Mouse (Mus musculus) megakaryocyte, adult 5-6 weeks (primary cell): ENCODE data around the gene Tyw3. TPM values are rescaled to one million over a fixed set of nuclear protein-coding genes. Genes with fewer than 3 reads are reported as not detected.

Experiments used
- ATAC-seq: 2 replicates; pipeline ENCODE4 v1.8.0; 2016; ENCODE audit warnings: mild to moderate bottlenecking, inconsistent platforms; ENCODE audit not compliant: poor library complexity, severe bottlenecking
- total RNA-seq, 2 experiments: library from RNA; stranded (forward) in 1 of 2; stranded (reverse) in 1 of 2; fragments of 153-499, 151-499 nt in 1 of 2; fragments of 221-1000, 200-1000 nt in 1 of 2; gene quantifications; 2 replicates each; pipeline versions ENCODE4 v1.2.3 to v1.2.4; 2015 to 2017

Tyw3 gene
- total RNA-seq, 2 experiments from 2014 or later, result 1.9 to 2.2 TPM

GRCm38 (mm10) chr3:154570029-154570575 is 26.8 kb downstream of the Tyw3 start:
- no peak for ATAC-seq

- no peak for ATAC-seq
Observed at GRCm38 (mm10) chr3:154565437-154565836, 31.5 kb downstream of the Tyw3 start.

GRCm38 (mm10) chr3:154562192-154562591 is 34.7 kb downstream of the Tyw3 start:
- ATAC-seq, result no peak

DNA sequence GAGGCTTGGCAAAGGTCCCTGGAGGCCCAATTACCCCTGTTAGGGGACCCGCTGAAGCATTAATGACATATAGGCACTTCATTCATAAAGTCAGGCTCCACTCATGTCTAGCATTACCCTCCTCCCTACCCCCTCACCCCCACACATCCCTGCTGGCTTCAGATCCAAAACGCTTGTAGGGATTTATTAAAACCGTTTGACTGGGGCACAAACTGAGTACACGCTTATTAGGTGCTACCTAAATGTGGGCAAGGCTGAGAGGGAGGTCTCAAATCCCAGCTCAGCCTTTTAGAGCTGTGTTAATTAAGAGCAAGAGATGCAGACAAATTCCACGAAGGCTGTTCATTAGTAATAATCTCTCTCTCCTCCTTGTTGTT is 45.9 kb downstream of the Tyw3 start:
- no peak for ATAC-seq

- ATAC-seq, result no peak
Observed at GRCm38 (mm10) chr3:154550326-154551034, 46.4 kb downstream of the Tyw3 start.

- ATAC-seq, result no peak
Observed at GRCm38 (mm10) chr3:154548868-154549301, 48.0 kb downstream of the Tyw3 start.

DNA sequence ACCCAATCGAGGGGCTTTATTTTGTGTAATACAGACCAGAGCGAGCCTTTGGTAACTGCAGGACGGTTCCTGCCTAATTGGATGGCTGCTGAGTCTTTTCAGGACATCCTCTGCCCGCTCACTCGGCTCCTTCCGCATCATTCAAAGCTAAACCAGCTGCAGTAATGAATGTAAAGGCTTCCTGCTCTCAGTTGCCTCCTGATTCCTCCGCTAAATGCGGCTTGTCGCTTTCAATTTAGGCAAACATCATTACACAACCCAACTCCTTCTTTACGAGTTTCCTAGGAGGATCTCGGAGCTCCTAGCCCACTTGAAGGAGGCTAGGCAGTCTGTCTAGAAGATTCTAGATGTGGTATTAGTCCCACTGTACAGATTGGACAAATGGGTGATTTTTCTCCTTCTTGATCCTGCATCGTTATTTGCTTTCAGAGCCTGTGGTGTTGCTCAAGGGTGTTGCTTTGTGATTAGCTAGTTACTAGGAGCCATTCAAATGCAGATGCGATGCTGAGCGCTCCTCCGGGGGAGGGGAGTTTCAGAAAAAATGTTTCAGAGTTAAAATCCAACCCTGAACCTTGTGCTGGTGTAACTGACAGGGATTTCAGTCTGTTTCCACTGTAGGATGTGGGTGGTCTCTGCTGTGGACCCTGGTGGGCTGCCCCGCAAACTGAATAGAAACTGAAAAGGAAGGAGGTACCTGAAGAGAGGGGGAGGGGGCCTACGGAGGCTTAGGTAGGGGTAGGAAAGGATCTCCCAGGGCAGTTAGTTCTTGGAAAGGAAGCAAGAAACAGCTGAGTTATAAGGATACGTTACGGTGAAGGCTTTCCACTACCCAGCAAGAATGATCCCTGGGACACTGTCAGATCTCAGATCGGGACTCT is 49.1 kb downstream of the Tyw3 start:
- ATAC-seq, result no peak

DNA sequence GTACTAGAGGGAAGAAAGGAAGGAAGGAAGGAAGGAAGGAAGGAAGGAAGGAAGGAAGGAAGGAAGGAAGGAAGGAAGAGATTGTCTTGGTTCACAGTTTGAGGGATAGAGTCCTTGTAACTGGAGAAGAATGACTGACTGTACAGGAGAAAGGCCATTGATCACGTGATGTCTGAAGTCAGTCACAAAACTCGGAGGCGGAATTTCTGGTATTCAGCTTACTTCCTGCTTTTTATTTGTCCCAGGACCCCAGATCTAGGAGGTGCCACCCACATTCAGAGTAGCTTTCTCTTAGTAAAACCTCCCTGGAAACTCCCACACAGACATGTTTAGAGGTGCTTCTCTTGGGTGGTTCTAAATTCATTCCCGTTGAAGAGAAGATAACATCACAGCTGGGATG is 50.7 kb downstream of the Tyw3 start:
- no peak for ATAC-seq

- no peak for ATAC-seq
Observed at GRCm38 (mm10) chr3:154540086-154540911, 56.6 kb downstream of the Tyw3 start.

- no peak for ATAC-seq
Observed at GRCm38 (mm10) chr3:154536134-154536533, 60.8 kb downstream of the Tyw3 start.

DNA sequence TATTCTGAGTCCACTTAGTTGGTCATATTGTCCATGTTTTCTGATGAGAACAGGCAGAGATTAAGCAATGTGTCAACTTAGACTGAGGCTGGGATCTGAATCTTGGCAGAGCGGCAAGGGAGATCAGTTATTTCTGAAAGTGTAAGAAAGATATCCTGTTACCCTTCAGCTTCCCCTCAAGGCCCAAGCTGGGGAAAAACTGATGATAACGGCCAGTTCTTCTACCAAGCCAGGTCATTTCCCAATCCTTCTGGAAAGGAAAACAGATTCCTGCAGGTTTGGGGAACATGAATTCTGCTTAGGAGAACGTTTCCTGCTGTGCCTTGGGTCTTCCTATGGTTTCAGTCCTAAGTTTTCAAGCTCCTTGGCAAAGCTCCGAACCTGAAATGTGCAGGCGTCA is 63.7 kb downstream of the Tyw3 start:
- ATAC-seq, result no peak

- no peak for ATAC-seq
Observed at GRCm38 (mm10) chr3:154528973-154529372, 67.9 kb downstream of the Tyw3 start.

DNA sequence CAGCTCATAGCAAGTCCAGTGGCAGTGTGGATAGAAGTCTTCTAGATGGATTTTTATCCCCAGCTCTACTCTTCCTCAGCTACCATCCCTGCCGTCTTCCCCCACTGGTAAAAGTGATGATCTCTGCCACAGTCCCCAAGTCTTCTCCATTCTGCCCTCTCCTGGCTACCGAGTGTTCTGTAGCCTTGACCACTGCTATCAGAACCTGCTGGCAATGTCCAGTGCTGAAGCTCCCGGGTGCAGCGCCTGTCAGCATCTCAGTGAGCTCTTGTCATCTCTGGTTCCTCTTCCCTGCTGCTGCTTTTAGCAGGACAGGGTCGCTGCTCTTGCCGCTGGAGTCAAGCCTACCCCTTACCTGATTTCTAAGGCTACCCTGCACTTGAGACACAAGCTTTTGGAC is 70.3 kb downstream of the Tyw3 start:
- ATAC-seq, result no peak

Other genes starting within 250 kb of the Tyw3 start
- 0.93 and 1.0 TPM in 2 replicates for gene Cryz, start 393 bp downstream of the Tyw3 start, total RNA-seq (2015)
- gene Cryz, start 393 bp downstream of the Tyw3 start, total RNA-seq (2017), result 1.3 and 3.7 TPM in 2 replicates
- gene Erich3, start 66.8 kb upstream of the Tyw3 start, total RNA-seq (2015), result not detected in 2 replicates
- 0.04 TPM in 1 of 2 replicates, not detected in the other for gene Erich3, start 66.8 kb upstream of the Tyw3 start, total RNA-seq (2017)